Mouse (Mus musculus) embryonic fibroblast, embryonic 13.5 days (primary cell): Measurements from ENCODE around the gene Lif. TPM values are rescaled to one million over a fixed set of nuclear protein-coding genes. Genes with fewer than 3 reads are reported as not detected.

Source experiments
- H3K27ac ChIP-seq: 2 replicates; pipeline ENCODE4 v1.5.1; 2012; ENCODE audit warnings: low read length, control low read depth, inconsistent platforms; ENCODE audit not compliant: insufficient read depth
- H3K4me1 ChIP-seq: 2 replicates; pipeline ENCODE4 v1.6.1; 2011; ENCODE audit warnings: low read length; ENCODE audit not compliant: control insufficient read depth, insufficient read depth
- H3K4me3 ChIP-seq: 2 replicates; pipeline ENCODE4 v1.5.1; 2011; ENCODE audit warnings: mild to moderate bottlenecking, control low read depth, low read length; ENCODE audit not compliant: insufficient read depth
- CTCF ChIP-seq: IDR thresholded peaks from 2 replicates; pipeline ENCODE4 v1.5.1; 2011; ENCODE audit warnings: mild to moderate bottlenecking, control low read depth, low read length, moderate library complexity, borderline replicate concordance; ENCODE audit not compliant: insufficient read depth
- POLR2A ChIP-seq: IDR thresholded peaks from 2 replicates; pipeline ENCODE4 v1.6.1; 2011; ENCODE audit warnings: low read depth, mild to moderate bottlenecking, control low read depth, low read length, moderate library complexity
- polyA plus RNA-seq: library from polyadenylated mRNA; stranded (reverse); fragments of >200 nt; gene quantifications from 2 replicates; pipeline ENCODE4 v1.2.4, GENCODE M21; 2011; ENCODE audit warnings: low read depth; ENCODE audit not compliant: missing spikeins, insufficient read length

Lif gene
- polyA plus RNA-seq, 1 experiment, result 17.0 TPM

DNA sequence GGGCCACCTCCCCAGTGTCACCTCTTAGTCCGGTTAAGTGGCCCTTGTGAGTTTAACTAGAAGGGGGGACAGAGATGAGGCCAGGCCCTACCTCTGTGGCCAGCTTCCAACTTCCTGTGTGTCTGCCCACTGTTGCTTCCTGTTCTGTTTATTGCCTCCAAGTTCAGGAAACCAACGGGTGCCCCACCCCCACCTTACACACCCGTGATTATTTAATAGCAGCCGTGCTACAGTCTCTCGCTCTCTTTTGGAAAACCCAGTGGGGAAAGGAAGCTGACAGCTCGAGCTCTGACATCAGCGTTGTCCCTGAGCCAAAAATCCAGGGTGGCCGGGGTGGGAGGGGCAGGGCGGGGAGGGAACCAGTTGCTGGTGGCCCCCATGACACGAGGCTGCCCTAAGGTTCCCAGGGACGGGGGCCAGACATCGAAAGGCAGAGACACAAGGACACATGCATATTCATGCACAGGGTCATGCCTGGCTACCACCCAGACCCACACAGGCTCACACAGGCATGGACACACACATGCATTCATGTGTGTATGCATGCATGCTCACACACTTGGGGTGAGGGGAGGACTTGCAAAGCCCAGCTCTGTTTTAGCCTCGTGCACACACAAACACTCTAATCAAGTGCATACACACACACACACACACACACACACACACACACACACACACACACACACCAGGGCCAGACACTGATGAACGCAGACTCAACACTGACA, 3.3 kb downstream of the Lif start:
- no peak overlapping the region for H3K27ac ChIP-seq
- TF ChIP-seq CTCF, result no peak
- TF ChIP-seq POLR2A, result no peak
- H3K4me1 ChIP-seq, result peaks cover 15% of the 10 kb centered on the region
- H3K4me3 ChIP-seq, result no peak overlapping the region

DNA sequence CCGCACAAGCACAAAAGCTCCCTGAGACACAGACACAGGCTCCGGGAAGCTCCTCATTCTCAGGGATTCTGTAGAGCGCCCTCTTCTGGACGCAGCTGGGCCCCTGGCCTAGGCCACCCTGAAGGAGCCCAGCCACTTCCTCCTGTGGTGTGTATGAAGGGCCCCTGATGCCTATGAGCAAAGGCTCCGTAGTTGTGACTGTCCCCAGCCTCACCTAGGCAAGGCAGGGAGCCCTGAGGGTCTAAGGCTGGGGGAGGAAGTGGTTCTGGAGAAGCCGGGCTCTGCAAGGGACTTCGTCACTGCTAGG, 3.8 kb downstream of the Lif start:
- TF ChIP-seq CTCF (0 out of 2 replicates have a peak, but pooled peaks have one; percentile 13), POLR2A (no peak)
- Histone ChIP-seq H3K27ac (peak overlapping the region; percentile 9; the same call in 1 of the 2 replicates), H3K4me1 (peaks cover 15% of the 10 kb centered on the region), H3K4me3 (no peak overlapping the region)

DNA sequence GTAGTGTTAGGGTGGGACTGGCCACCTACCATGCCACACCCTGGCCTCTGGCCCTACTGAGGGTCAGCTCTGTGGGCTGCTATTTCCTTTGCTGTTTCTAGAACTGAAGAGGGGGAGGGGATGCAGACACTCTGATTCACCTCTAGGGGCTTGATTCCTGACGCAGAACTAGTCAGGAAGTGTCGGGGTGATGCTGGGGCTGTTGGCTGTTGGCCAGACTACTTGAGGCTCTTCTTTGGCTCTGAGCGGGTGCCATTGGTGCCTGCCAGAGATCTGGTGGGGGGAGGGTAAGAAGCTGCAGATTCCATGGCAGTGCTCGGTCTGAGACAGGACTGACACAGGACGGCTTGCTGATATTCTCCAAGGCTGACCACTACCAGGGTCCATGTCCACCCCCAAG, 4.6 kb downstream of the Lif start:
- TF ChIP-seq CTCF, result no peak
- no peak for TF ChIP-seq POLR2A
- peak overlapping the region; percentile 10; the same call in 1 of the 2 replicates for H3K27ac ChIP-seq
- H3K4me1 ChIP-seq, result peaks cover 15% of the 10 kb centered on the region
- no peak overlapping the region for H3K4me3 ChIP-seq

GRCm38 (mm10) chr11:4262847-4263246, 5.5 kb downstream of the Lif start:
- Histone ChIP-seq H3K27ac (peak overlapping the region; percentile 10; the same call in 1 of the 2 replicates), H3K4me1 (peaks cover 15% of the 10 kb centered on the region), H3K4me3 (no peak overlapping the region)
- TF ChIP-seq POLR2A (no peak), CTCF (no peak)

DNA sequence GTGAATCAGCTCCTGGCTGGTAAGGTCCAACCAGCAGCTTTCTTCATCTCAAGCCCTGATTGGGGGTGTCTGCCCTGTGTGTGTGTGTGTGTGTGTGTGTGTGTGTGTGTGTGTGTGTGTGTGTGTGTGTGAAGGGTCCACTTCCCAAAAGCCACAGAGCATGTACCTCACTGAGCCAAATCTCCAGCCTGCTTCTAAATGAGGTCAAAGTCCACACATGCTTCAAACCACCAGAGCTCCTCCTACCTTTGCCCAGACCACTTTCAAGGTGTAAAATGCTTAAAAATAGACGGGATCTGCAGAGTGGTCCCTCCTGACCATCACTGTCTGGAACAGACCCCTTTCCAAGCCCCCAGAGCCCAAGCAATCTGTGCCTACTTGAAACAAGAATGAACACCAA, 5.9 kb downstream of the Lif start:
- peak overlapping the region; percentile 14 for H3K27ac ChIP-seq
- H3K4me3 ChIP-seq, result no peak overlapping the region
- H3K4me1 ChIP-seq, result peaks cover 15% of the 10 kb centered on the region
- no peak for TF ChIP-seq POLR2A
- TF ChIP-seq CTCF, result no peak

- H3K4me3 ChIP-seq, result no peak overlapping the region
- no peak overlapping the region for H3K27ac ChIP-seq
- peaks cover 15% of the 10 kb centered on the region for H3K4me1 ChIP-seq
- TF ChIP-seq POLR2A (no peak), CTCF (no peak)
These were observed 6.7 kb downstream of the Lif start for GRCm38 (mm10) chr11:4264066-4264465.

DNA sequence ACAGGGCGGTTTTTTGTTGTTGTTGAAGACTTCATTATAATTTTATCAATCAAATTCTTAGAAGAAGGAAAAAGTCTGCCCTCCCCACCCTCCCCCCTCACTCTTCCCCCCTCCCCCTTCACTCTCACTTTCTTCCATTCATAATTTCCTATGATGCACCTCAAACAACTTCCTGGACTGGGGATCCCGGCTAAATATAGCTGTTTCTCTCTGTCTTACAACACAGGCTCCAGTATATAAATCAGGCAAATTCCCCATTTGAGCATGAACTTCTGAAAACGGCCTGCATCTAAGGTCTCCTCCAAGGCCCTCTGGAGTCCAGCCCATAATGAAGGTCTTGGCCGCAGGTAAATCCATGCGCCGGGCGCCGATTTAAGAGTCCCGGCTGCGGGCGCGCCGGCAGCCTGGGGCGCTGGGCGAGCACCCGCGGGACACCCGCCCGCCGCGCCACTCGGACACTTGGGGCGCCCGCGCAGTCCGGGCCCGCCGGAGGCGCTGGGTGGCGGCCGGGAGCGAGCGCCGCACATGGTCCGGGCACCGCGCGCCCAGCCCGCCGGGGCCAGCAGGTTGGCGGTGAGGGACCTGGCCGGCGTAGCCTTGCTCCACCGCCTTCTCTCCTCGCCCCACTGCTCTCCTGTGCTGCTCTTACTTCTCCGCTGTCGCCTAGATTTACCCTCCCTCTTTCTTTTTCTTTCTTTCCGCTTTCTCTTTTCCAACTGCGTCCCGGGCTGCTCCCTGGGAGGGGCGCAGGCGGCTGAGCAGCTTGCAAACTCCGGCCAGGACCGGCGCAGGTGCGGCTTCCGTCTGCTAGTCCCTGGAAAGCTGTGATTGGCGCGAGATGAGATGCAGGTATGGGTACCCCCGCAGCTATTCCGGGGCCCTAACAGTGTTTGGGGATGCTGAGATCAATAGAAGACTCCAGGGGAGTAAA, 9.2 kb downstream of the Lif start:
- TF ChIP-seq CTCF (no peak), POLR2A (peak; percentile 49)
- peak overlapping the region; percentile 90 for H3K4me3 ChIP-seq
- peak overlapping the region; percentile 60 for H3K27ac ChIP-seq
- H3K4me1 ChIP-seq, result peaks cover 17% of the 10 kb centered on the region

DNA sequence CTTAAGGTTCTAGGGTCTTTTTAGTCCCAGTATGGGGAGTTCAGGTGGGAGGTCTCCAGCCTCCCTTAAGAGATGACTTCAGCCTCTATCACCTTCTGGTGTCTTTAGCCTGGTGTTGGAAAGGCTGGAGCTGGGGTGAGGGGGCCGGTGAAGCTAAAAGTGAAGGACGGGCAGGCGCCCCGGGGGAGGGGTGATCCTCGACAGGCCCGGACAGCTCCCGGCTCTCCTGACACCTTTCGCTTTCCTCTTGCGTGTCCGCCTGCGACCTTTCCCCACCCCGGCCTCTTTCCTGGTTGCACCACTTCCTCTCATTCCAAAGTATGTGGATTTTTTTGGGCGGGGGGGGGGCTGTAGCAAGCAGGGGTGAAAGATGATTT, 9.8 kb downstream of the Lif start:
- H3K4me1 ChIP-seq, result peaks cover 17% of the 10 kb centered on the region
- H3K4me3 ChIP-seq, result peak overlapping the region; percentile 90
- H3K27ac ChIP-seq, result peak overlapping the region; percentile 60
- no peak for TF ChIP-seq CTCF
- TF ChIP-seq POLR2A, result 0 out of 2 replicates have a peak, but pooled peaks have one; percentile 6

- peaks cover 15% of the 10 kb centered on the region for H3K4me1 ChIP-seq
- H3K4me3 ChIP-seq, result no peak overlapping the region
- TF ChIP-seq CTCF, result no peak
- TF ChIP-seq POLR2A, result no peak
- no peak overlapping the region for H3K27ac ChIP-seq
These were observed 11.1 kb downstream of the Lif start for GRCm38 (mm10) chr11:4268500-4268899.

DNA sequence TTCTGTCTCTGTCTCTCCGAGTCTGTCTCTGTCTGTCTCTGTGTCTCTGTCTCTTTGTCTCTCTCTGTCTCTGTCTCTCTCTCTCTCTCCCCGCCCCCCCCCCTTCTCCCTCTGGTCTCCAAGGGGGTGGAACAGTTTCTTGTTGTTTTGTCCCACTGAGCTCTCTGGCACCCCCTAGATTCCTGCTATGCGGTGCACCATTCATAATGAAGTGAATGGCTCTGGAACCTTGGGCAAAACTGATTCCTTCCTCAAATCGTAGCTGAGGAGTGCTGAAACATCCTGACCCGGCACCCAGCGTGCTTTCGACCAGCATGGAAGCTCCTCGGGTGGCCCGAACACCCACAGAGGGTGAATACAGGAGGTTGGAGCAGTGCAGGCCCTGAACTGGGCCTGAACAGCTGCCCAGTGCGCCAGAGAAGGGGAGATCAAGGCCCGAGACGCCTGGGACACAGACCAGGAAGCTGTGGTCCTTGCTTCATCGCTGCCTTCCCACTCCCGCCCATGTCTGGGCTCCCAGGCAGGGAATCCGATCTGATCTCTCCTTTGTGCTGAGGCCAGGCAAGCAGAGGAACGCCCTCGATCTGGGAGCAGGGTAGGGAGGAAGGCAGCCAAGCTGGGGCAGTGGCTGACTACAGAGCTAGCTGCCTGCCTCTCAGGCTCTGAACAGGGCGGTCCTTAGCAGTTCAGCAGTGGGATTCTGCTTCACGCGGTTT, 13.5 kb downstream of the Lif start:
- Histone ChIP-seq H3K27ac (peak overlapping the region; percentile 46), H3K4me1 (peaks cover 8% of the 10 kb centered on the region), H3K4me3 (no peak overlapping the region)
- TF ChIP-seq POLR2A, result peak; percentile 56
- TF ChIP-seq CTCF, result no peak
